Mouse (Mus musculus): ENCODE data around the gene Kcnc2. TPM values are rescaled to one million over a fixed set of nuclear protein-coding genes. Genes with fewer than 3 reads are reported as not detected.

Kcnc2 gene
- polyA plus RNA-seq, 1 experiment from 2014 or later = not detected

DNA sequence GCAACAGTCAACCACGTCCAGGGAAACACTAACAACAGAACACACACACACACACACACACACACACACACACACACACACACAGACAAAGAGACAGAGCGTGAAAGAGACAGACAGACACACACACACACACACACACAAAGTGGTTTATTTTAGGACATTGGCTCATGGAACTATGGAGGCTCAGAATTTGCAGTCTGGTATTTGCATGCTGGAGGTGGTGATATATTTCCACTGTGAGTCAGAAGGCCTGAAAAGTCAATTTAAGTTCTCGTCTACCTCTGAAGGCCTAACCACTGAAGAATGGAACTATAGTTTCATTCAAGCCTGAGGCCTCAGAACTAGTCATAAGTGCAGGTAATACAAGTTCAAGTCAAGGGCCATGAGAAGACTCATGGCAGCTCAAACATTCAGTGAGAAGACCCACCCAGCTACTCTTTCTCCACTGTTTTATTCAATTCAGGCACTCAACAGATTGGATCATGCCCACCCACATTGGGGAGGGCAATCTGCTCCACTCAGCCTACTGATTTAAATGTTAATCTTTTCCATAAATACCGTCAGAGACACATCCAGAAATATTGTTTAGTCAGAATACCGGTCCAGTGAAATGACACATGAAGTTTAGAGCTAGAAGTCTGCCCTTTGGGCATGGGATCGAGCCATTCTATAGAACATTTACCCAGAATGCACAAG lies 197.9 kb downstream of the Kcnc2 start:
- H3K27ac ChIP-seq = no peak overlapping the region
- no peaks in the 10 kb centered on the region for H3K36me3 ChIP-seq (ENCODE audit: inconsistent target)
- 76% methylated on average over 5 of the region's 6 CpGs for WGBS (ENCODE audit: missing documents)
- H3K79me2 ChIP-seq (ENCODE audit: inconsistent target) = no peaks in the 10 kb centered on the region
- no peak overlapping the region for H3K4me3 ChIP-seq (ENCODE audit: inconsistent target)

- WGBS (ENCODE audit: missing documents) = 77% methylated on average over 6 of the region's 6 CpGs
- Histone ChIP-seq H3K79me2 (ENCODE audit: inconsistent target) (no peaks in the 10 kb centered on the region), H3K4me3 (ENCODE audit: inconsistent target) (no peak overlapping the region), H3K36me3 (ENCODE audit: inconsistent target) (no peaks in the 10 kb centered on the region), H3K27ac (no peak overlapping the region)
These were observed 203.3 kb downstream of the Kcnc2 start for GRCm38 (mm10) chr10:112474122-112474810.

- Histone ChIP-seq H3K79me2 (ENCODE audit: inconsistent target) (no peaks in the 10 kb centered on the region), H3K27ac (no peak overlapping the region), H3K36me3 (ENCODE audit: inconsistent target) (no peaks in the 10 kb centered on the region), H3K4me3 (ENCODE audit: inconsistent target) (no peak overlapping the region)
- 80% methylated on average over 2 of the region's 2 CpGs for WGBS (ENCODE audit: missing documents)
These were observed 210.5 kb downstream of the Kcnc2 start for GRCm38 (mm10) chr10:112481461-112481860.

- no peaks in the 10 kb centered on the region for H3K36me3 ChIP-seq (ENCODE audit: inconsistent target)
- no peak overlapping the region for H3K27ac ChIP-seq
- H3K79me2 ChIP-seq (ENCODE audit: inconsistent target) = no peaks in the 10 kb centered on the region
- no peak overlapping the region for H3K4me3 ChIP-seq (ENCODE audit: inconsistent target)
- WGBS (ENCODE audit: missing documents) = 75% methylated on average over 9 of the region's 9 CpGs
These were observed 211.1 kb downstream of the Kcnc2 start for GRCm38 (mm10) chr10:112481921-112482607.

DNA sequence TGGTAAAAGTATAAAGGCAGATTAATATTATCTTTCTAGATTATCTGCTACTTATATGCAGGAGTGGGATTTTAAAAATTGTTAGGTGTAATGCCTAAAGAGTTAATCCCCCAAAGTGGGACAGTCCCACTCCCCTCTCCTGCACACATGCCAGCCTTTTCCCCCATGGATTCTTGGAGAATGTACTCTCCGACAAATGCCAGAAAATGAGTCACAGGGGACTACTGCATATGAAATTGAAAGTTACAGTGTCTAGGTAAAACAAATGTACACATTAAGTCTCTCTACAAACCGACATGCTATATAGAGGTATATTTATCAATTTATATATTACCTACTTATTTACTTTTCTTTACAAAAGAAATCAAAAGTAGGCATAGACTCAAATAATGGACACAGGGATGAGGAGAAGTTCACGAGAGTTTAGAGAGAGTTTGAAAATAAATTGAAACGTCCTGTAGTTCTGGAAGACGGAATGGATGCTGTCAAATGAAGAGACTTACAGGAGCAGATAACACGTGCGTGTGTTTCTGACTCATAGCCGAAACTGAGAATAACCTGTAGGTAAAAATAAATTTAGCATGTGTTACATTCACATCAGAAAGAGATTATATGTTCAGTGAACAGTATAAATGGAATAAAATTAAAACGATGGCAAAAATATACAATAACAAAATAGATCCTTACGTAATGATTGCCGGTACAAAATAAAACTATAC lies 213.6 kb downstream of the Kcnc2 start:
- WGBS (ENCODE audit: missing documents) = 90% methylated on average over 10 of the region's 11 CpGs
- Histone ChIP-seq H3K4me3 (ENCODE audit: inconsistent target) (no peak overlapping the region), H3K27ac (no peak overlapping the region)

GRCm38 (mm10) chr10:112485819-112486218 lies 214.9 kb downstream of the Kcnc2 start:
- H3K36me3 ChIP-seq (ENCODE audit: inconsistent target) = no peaks in the 10 kb centered on the region
- H3K79me2 ChIP-seq (ENCODE audit: inconsistent target) = no peaks in the 10 kb centered on the region
- no peak overlapping the region for H3K27ac ChIP-seq
- no peak overlapping the region for H3K4me3 ChIP-seq (ENCODE audit: inconsistent target)

More for the DNA sequence above, 213.6 kb downstream of the Kcnc2 start:
- H3K36me3 ChIP-seq (ENCODE audit: inconsistent target) = no peaks in the 10 kb centered on the region
- H3K79me2 ChIP-seq (ENCODE audit: inconsistent target) = no peaks in the 10 kb centered on the region

DNA sequence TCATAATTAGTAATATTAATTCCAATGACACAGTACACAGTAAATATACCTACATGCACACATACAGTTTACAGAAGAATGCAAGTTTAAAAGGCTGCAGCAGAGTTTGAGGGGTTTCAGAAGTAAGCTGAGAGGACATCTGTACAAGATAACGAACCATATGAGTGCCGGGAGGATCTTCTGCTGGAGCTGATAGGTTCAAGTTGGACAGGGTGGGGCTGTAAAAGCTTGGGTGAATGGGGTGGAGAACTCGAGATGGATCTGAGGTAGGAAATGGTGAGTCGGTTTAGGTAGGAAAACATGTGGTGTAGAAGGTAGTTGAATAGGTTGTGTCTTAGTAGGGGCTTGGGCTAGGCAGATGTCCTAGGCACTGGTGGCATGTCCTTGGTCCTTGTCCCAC lies 217.8 kb downstream of the Kcnc2 start:
- Histone ChIP-seq H3K4me3 (ENCODE audit: inconsistent target) (no peak overlapping the region), H3K36me3 (ENCODE audit: inconsistent target) (no peaks in the 10 kb centered on the region), H3K27ac (no peak overlapping the region), H3K79me2 (ENCODE audit: inconsistent target) (no peaks in the 10 kb centered on the region)
- WGBS (ENCODE audit: missing documents) = 79% methylated on average over 4 of the region's 4 CpGs

Other genes starting within 250 kb of the Kcnc2 start
- not detected in 3 replicates for gene Glipr1l1, start 210.9 kb upstream of the Kcnc2 start, polyA plus RNA-seq (2018)
- not detected in 3 replicates for gene Glipr1l2, start 187.8 kb upstream of the Kcnc2 start, polyA plus RNA-seq (2018)
- not detected in 3 replicates for gene Glipr1l3, start 110.8 kb upstream of the Kcnc2 start, polyA plus RNA-seq (2018)
- not detected in 3 replicates for gene Caps2, start 107.5 kb upstream of the Kcnc2 start, polyA plus RNA-seq (2018)

Data from macrophage (primary cell).